Mouse (Mus musculus): ENCODE measurements around the gene Kcnc4.

The Kcnc4 gene

DNA sequence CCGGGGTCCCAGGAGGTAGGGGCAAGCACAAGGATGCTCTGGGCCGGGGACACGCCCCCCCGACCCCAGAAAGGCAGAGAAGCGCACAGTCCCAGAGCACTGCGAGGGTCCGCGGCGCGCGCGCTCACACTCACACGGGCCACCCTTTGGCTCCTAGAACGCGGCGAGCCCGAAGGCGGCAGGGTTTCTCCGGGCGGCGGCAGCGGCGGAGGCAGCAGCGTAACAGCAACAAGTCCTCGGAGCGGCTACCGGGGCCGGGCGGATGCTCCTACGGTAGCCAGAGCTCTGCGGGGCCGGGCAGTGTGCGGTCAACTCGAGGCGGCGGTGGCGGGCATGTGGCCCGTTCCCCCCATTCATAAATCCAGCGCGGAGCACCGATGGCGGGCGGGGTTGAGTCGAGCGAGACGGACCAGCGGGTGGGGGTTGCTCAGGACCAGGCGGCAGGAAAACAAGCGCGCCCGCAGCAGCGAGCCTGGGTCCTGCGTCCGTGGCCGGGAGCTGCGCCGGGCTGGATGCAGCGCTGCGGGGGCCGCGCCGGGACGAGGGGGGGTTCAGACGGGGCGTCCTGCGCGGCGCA is at the start of gene Kcnc4:
Gene Kcnc4, minus strand, starts transcription at position 357 of the 577 bp plus-strand sequence.
- WGBS, result under 1% methylated on average over 68 of the region's 68 CpGs

DNA sequence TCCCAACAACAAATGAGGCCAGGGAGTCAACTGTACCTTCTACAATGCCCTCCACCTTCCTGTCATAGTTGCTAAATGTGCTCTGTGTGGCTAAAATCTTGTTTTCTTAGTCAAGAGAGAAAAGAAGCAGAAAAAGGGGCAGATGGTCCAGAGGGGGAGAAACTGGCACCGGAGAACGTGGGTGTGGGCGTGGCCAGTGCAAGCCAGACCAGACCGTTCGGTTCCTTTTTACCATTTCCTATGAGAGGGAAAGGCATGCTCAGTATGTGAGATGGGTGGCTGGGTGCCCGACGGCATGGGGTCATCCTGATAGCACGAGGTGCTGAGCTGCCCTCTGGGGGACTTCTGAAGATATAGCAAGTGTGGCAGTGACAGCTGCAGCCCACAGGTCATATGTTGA is 49.3 kb upstream of the Kcnc4 start:
- WGBS, result 41% methylated on average over 8 of the region's 8 CpGs

DNA sequence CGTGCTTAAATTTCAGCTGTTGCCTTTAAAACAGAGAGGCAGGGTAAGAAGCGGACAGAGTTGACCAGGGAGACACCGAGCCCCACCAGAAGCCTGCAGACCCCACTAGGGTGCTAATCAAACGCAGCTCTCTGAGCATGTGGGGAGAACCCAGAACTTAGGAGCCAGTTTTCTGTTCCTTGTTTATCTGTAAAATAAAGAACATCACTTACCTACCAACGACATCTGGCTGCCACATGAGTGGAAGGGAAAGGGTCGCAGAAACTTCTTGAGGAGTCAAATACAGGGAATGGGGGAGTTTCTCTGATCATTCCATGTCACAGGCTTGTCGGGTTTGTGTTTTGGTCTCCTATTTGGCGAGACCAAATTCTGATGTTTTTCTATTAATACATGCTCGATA is 48.6 kb upstream of the Kcnc4 start:
- WGBS, result 76% methylated on average over 9 of the region's 9 CpGs

- 47% methylated on average over 4 of the region's 4 CpGs for WGBS
These were observed 47.2 kb upstream of the Kcnc4 start for GRCm38 (mm10) chr3:107506531-107506930.

DNA sequence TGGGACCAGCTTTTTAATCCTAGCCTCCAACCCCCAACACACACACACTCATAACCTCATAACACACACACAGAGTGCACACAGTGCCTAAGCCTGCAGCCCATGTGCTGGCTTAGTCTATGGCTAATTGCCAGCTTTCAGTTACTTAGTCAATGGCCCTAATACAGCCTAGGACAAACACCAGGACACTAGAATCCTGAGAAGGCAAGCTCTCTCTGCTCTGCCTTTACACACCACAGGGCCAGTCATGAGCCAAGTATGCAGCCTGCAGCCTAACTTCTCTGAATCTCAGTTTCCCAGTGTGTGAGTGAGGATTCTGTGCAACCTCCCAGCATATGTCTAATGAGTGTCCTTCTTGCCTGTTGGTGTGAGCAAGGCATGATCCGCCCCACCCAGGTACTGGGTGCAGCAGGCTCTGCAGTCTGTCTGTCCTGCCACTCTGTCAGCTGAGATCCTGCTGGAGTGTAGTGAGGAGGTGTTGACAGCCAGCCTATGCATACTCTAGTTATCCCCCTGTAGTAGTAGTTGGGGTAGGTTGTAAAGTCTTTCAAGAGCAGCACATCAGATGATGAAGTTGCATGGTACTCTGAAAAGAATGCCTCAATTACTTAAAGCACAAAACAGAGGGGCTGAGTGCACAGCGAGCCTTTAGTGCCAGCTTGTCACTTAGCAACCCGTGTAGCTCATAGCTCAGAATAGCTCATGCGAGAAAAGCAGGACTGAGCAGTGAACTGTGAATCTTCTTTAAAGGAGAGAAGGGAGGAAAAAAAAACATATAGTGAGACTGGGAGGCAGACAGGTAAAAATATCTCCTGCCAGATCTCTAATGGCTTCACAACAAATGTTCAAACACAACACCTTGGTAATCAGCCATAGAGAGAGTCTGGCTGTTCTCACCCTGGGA is 46.4 kb upstream of the Kcnc4 start:
- WGBS, result 29% methylated on average over 4 of the region's 4 CpGs

- WGBS, result 58% methylated on average over 1 of the region's 1 CpGs
These were observed 45.2 kb upstream of the Kcnc4 start for GRCm38 (mm10) chr3:107504542-107504941.

- WGBS, result 60% methylated on average over 2 of the region's 2 CpGs
These were observed 44.4 kb upstream of the Kcnc4 start for GRCm38 (mm10) chr3:107503716-107504115.

- WGBS, result 18% methylated on average over 7 of the region's 7 CpGs
These were observed 42.4 kb upstream of the Kcnc4 start for GRCm38 (mm10) chr3:107501702-107502151.

- WGBS, result 73% methylated on average over 11 of the region's 11 CpGs
These were observed 40.9 kb upstream of the Kcnc4 start for GRCm38 (mm10) chr3:107500301-107500700.

- 48% methylated on average over 13 of the region's 13 CpGs for WGBS
These were observed 36.9 kb upstream of the Kcnc4 start for GRCm38 (mm10) chr3:107496086-107496850.

DNA sequence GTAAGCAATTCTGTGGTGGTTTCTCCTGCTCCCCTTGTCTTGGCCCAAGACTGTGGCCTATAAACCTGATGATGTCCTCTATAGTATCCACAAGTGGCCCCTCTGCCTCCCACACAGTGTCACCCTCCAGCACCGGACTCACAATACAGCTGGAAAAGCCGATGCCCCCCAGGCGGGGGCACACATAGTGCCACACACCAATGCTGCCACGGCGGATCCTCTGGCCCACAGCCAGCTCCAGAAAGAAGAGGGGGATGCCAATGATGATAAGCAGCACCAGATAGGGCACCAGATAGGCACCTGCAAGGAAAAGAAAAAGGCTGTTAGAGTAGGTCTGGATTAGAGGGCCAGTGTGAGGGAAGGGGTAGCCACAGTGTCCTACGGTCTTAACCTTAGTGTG is 36.2 kb upstream of the Kcnc4 start:
- 60% methylated on average over 6 of the region's 6 CpGs for WGBS

GRCm38 (mm10) chr3:107491459-107491858 is 32.1 kb upstream of the Kcnc4 start:
- 5% methylated on average over 6 of the region's 6 CpGs for WGBS

GRCm38 (mm10) chr3:107488637-107489036 is 29.3 kb upstream of the Kcnc4 start:
- 49% methylated on average over 4 of the region's 4 CpGs for whole genome bisulfite sequencing

DNA sequence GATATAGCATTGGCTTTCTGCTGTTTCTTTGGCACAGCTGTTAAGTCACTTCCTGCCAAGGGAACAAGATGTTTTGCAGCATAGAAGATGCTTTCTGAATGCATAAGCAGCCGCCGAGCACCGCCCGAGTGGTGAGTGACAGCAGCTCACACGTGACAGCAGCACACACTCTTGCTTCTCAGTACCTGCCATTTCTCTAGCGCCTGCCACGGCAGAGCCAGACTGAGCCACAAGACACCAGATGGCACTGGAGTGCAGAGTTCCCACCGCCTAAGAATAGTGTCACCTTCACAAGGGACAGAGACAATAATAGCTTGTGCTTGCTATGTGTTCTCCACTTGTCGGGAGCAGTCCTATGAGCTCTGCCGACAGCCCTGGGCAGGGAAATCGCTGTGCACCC is 23.9 kb upstream of the Kcnc4 start:
- WGBS, result 15% methylated on average over 11 of the region's 11 CpGs

DNA sequence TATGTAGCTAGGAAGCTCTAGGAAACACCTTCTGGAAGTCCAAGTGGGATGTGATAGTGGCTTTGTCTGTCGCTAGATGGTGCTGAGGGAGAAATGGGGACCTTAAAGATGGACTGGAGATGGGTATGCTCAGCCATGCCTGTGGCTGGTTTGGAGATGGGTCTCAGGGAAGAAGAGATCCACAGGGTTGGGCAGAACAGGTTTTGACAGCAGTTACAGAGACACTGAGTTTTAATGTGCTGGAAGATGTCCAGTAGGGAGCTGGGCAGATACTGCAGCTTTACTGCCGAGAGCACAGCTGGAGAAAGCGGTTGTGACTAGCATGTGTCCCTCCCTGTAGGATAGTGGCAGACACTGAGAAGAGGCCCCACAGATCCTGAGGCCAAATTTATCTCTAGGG is 21.3 kb upstream of the Kcnc4 start:
- WGBS, result 34% methylated on average over 3 of the region's 3 CpGs

DNA sequence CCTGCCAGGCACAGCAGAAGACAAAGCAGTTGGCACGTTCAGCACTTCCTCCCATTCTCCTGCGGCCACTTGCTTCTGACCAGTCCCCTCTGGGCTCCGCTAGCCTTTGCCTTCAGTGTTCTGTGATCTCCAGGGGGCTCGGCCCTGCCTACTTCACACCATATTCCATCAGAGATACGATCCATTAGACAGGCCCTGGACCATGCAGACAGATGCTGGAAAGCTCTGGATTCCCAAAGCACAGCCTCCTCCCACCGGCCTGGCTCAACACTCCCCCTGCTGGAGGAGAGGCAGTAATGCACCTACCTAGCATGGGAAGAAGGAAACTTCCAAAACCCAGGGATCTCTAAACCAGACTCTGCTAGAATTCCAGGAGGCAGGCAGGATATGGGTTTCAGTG is 12.8 kb upstream of the Kcnc4 start:
- WGBS, result 22% methylated on average over 6 of the region's 6 CpGs

DNA sequence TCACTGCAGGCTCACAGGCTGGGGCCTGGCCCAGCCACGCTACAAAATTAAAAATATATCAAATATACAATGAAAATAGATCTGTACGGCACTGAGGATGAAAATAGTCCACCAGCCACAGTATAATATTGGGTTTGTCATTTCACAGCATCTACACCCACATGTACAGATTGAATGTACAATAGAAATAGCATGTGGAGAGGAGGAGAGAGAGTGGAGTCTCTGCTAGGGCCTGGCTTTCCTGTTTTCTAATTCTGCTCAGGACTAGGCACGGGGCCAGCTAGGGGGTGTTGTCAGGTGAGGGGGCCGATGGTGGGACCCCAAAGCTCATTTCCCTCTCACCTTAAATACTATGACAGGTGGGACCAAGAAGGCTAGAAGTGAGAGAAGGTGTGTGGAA is 9.7 kb upstream of the Kcnc4 start:
- 37% methylated on average over 4 of the region's 4 CpGs for WGBS

GRCm38 (mm10) chr3:107468106-107468505 is 8.8 kb upstream of the Kcnc4 start:
- WGBS, result 75% methylated on average over 11 of the region's 11 CpGs

DNA sequence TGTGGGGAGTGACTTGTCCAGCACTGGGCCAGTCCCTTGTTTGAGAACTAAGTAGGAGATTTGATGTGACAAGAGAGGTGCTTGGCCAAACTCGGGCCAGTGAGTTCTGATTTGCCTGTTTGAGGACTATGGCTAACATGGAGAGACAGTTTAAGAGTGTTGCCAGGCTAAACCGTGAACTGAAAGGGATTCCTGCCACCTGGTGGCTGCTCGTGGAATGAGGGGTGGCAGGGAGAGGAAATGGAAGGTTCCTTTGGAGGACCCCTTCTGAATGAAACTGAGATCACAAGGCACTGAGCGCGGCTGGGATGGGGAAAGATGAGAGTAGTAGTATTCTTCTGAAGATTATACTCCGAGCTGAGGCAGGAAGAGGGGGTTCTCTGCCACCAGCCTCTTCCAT is 7.2 kb upstream of the Kcnc4 start:
- WGBS, result 4% methylated on average over 6 of the region's 6 CpGs

GRCm38 (mm10) chr3:107462160-107462559 is 2.8 kb upstream of the Kcnc4 start:
- WGBS, result 21% methylated on average over 5 of the region's 5 CpGs

- 1% methylated on average over 63 of the region's 69 CpGs for WGBS
These were observed 550 bp upstream of the Kcnc4 start for GRCm38 (mm10) chr3:107459773-107460431.
